Mouse (Mus musculus) stomach, postnatal 0 days (tissue): Measurements from ENCODE around the gene Lrmda. TPM values are rescaled to one million over a fixed set of nuclear protein-coding genes. Genes with fewer than 3 reads are reported as not detected.

Experiments
- ATAC-seq: fragments of 200-750 bp; cut with Nextera tagmentation; 2 replicates; pipeline ENCODE4 v1.8.0; 2017; ENCODE audit not compliant: low FRiP score, low TSS enrichment
- DNase-seq: peaks from one replicate; pipeline ENCODE4 v3.0.0-alpha.2; 2016; ENCODE audit warnings: low spot score
- H3K27ac ChIP-seq: fragments of 300-500 bp; sonication (generic); replicated peaks from 2 replicates; pipeline ENCODE4 v1.5.1; 2014; ENCODE audit warnings: mild to moderate bottlenecking, control low read depth
- H3K27me3 ChIP-seq: fragments of 300-500 bp; sonication (generic); 2 replicates; pipeline ENCODE4 v1.6.1; 2014; ENCODE audit warnings: low read length; ENCODE audit not compliant: control insufficient read depth, insufficient read depth
- H3K36me3 ChIP-seq: fragments of 300-500 bp; sonication (generic); 2 replicates; pipeline ENCODE4 v1.6.1; 2014; ENCODE audit warnings: low read length, mixed read lengths; ENCODE audit not compliant: control insufficient read depth, insufficient read depth
- H3K4me1 ChIP-seq: fragments of 300-500 bp; sonication (generic); replicated peaks from 2 replicates; pipeline ENCODE4 v1.6.1; 2014; ENCODE audit warnings: antibody characterized with exemption; ENCODE audit not compliant: control insufficient read depth, insufficient read depth
- H3K4me2 ChIP-seq: fragments of 300-500 bp; sonication (generic); replicated peaks from 2 replicates; pipeline ENCODE4 v1.6.1; 2014; ENCODE audit warnings: low read depth, mild to moderate bottlenecking, control low read depth, moderate library complexity
- H3K4me3 ChIP-seq: fragments of 300-500 bp; sonication (generic); 2 replicates; pipeline ENCODE4 v1.5.1; 2014; ENCODE audit warnings: low read depth, low read length, control low read depth
- H3K9ac ChIP-seq: fragments of 300-500 bp; sonication (generic); 2 replicates; pipeline ENCODE4 v1.6.1; 2014; ENCODE audit warnings: mild to moderate bottlenecking, low read length, control low read depth, mixed read lengths
- H3K9me3 ChIP-seq: fragments of 300-500 bp; sonication (generic); 2 replicates; pipeline ENCODE4 v1.6.1; 2016; ENCODE audit warnings: low read length; ENCODE audit not compliant: control insufficient read depth
- CTCF ChIP-seq: IDR thresholded peaks from 2 replicates; pipeline ENCODE4 v1.5.1; 2016; ENCODE audit warnings: antibody characterized with exemption, low read depth, mild to moderate bottlenecking, moderate library complexity
- EP300 ChIP-seq: optimal IDR thresholded peaks from 2 replicates; pipeline ENCODE3; 2016; ENCODE audit warnings: antibody characterized with exemption
- WGBS: fragments of 180-500 bp; shearing (Covaris S2); extraction: QIAGEN DNeasy Blood & Tissue Kit; methylation state at CpG from one replicate; pipeline ENCODE4 v1.1.7; 2014; 5-methylcytosine and 5-hydroxymethylcytosine counted together
- polyA plus RNA-seq: library from polyadenylated mRNA; unstranded; fragments of >200 nt; fragmentation: Nextera tagmentation; extraction: Ambion mirVana; gene quantifications from 2 replicates; pipeline ENCODE4 v1.2.1, GENCODE M21; 2015

Gene Lrmda
- polyA plus RNA-seq, 1 experiment from 2014 or later = 0.39 TPM

DNA sequence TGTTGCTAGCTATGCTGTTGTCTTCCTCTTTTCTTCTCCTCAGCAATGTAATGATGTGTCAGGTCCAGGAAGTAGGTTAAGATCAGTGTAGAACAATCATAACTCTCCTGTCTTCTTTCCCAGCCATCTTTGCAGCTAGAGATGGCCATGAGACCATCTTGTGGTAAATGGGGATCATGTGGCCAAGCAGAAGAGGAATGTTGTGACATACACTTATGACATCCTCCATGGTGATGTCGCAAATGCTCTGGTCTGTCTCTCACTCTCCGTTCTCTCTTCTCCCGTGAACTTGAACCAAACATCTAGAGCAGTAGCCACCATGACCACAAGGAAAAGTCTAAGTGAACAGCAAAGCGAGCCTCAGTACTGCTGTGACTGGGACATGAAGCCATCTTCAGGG lies 19.9 kb upstream of the Lrmda start:
- no peak overlapping the region for H3K9ac ChIP-seq
- H3K9me3 ChIP-seq = no peaks in the 10 kb centered on the region
- no peaks in the 10 kb centered on the region for H3K36me3 ChIP-seq
- H3K27ac ChIP-seq = no peak overlapping the region
- no peak for ATAC-seq
- H3K4me2 ChIP-seq = no peak overlapping the region
- no peak for TF ChIP-seq EP300
- TF ChIP-seq CTCF = no peak
- no peak for DNase-seq
- H3K27me3 ChIP-seq = no peaks in the 10 kb centered on the region
- H3K4me3 ChIP-seq = no peak overlapping the region
- 93% methylated on average over 4 of the region's 4 CpGs for WGBS
- no peaks in the 10 kb centered on the region for H3K4me1 ChIP-seq

DNA sequence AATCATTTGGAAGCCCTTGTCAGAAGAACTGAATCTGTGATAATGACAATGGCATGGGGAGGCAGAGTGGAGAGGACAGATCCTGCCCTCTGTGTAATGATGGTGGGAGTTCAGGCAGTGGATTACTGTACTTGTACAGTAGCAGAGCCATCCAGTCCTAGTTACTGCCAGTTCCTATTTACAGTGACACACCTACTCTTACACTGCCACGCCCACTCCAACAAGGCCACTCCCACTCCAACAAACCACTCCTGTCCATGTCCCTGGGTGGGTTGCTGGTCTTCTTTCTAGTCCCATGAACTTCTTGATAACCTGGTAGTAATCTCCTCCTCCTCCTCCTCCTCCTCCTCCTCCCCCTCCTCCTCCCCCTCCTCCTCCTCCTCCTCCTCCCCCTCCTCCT lies 16.3 kb upstream of the Lrmda start:
- TF ChIP-seq EP300 (no peak), CTCF (no peak)
- Histone ChIP-seq H3K9ac (no peak overlapping the region), H3K36me3 (no peaks in the 10 kb centered on the region), H3K27me3 (no peaks in the 10 kb centered on the region), H3K4me1 (no peaks in the 10 kb centered on the region), H3K4me3 (no peak overlapping the region), H3K27ac (no peak overlapping the region), H3K4me2 (no peak overlapping the region), H3K9me3 (no peaks in the 10 kb centered on the region)
- WGBS = 50% methylated on average over 1 of the region's 1 CpGs
- DNase-seq (no peak), ATAC-seq (0 out of 2 replicates have a peak, but pooled peaks have one; percentile 35)

- WGBS = 75% methylated on average over 4 of the region's 4 CpGs
- no peak overlapping the region for H3K4me2 ChIP-seq
Observed at GRCm38 (mm10) chr14:22003631-22004030, 15.9 kb upstream of the Lrmda start.

DNA sequence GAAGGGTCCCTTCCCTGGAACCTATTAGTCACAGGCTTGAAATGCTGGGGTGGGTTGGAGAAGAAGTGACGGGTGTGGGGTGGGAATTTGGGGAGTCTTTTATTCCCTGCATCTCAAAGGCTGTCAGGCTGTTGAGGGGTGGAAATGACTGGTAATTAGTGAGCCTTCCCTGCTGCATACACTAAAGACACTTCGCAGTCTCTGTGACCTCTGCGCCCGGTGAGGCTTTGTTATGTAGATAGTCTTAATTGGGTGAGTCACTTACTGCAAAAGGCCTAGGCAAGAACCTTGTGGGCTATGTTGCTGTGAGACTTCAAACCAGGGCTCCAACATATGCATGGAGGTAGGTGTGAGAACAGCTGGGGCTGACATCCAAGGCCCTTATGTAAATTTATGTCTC lies 14.6 kb upstream of the Lrmda start:
- Histone ChIP-seq H3K36me3 (no peaks in the 10 kb centered on the region), H3K4me2 (no peak overlapping the region), H3K27me3 (no peaks in the 10 kb centered on the region), H3K4me1 (no peaks in the 10 kb centered on the region), H3K9ac (no peak overlapping the region), H3K9me3 (no peaks in the 10 kb centered on the region), H3K4me3 (no peak overlapping the region), H3K27ac (no peak overlapping the region)
- 78% methylated on average over 4 of the region's 4 CpGs for WGBS
- no peak for TF ChIP-seq EP300
- no peak for TF ChIP-seq CTCF
- DNase-seq (no peak), ATAC-seq (no peak)

More at GRCm38 (mm10) chr14:22003631-22004030, 15.9 kb upstream of the Lrmda start:
- Histone ChIP-seq H3K36me3 (no peaks in the 10 kb centered on the region), H3K9me3 (no peaks in the 10 kb centered on the region), H3K4me1 (no peaks in the 10 kb centered on the region), H3K4me3 (no peak overlapping the region), H3K27ac (no peak overlapping the region), H3K9ac (no peak overlapping the region), H3K27me3 (no peaks in the 10 kb centered on the region)
- no peak for TF ChIP-seq EP300
- TF ChIP-seq CTCF = no peak
- DNase-seq (no peak), ATAC-seq (peak; percentile 61; the same call in 1 of the 2 replicates)

DNA sequence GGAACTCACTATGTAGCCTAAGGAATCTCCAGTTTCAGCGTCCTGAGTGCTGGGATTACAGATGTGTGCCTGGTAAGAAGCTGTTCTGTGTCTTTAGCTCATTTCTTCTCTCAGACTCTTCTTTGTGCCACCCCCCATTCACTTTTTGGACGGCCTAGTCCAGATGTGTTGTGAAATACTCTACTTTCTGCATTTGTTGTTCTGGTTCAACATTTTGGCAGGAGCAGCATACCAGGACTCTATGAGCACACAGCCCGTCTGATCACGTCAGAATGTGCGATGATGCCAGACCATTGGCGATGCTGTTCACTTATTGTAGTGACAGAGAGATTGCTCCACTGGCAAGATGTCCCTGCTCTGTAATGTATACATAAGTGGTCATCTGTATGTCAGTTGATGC lies 12.5 kb upstream of the Lrmda start:
- no peaks in the 10 kb centered on the region for H3K9me3 ChIP-seq
- no peaks in the 10 kb centered on the region for H3K27me3 ChIP-seq
- H3K4me1 ChIP-seq = no peaks in the 10 kb centered on the region
- H3K36me3 ChIP-seq = no peaks in the 10 kb centered on the region
- H3K27ac ChIP-seq = no peak overlapping the region
- no peak overlapping the region for H3K4me2 ChIP-seq
- H3K4me3 ChIP-seq = no peak overlapping the region
- ATAC-seq = no peak
- 73% methylated on average over 6 of the region's 6 CpGs for WGBS
- DNase-seq = no peak
- no peak overlapping the region for H3K9ac ChIP-seq
- TF ChIP-seq EP300 = no peak
- no peak for TF ChIP-seq CTCF

DNA sequence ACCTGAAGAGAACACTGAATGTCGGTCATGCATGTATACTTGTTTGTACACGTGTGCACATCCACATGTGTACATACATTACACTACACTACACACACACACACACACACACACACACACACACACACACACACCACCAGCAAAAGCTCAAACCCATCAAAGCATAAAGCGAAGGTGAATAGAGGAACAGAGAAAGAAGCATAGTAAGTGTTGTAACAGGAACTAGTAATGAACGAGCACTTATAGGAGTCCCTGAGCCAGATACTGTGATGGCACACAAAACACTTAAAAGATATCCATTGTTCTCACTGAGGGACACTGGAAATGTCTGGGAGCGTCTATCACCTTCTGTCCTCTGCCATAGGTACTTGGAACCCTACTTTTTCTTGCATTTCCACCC lies 5.2 kb upstream of the Lrmda start:
- Histone ChIP-seq H3K9ac (no peak overlapping the region), H3K27me3 (no peaks in the 10 kb centered on the region), H3K36me3 (no peaks in the 10 kb centered on the region), H3K4me2 (no peak overlapping the region), H3K4me1 (0 out of 2 replicates have a peak, but pooled peaks cover 2% of the 10 kb centered on the region), H3K4me3 (no peak overlapping the region), H3K27ac (no peak overlapping the region), H3K9me3 (no peaks in the 10 kb centered on the region)
- WGBS = 88% methylated on average over 5 of the region's 5 CpGs
- ATAC-seq (no peak), DNase-seq (no peak)
- TF ChIP-seq EP300 = no peak
- no peak for TF ChIP-seq CTCF
